Mouse (Mus musculus) kidney, adult 10 weeks (tissue): Measurements from ENCODE around the gene Ncapg. TPM values are rescaled to one million over a fixed set of nuclear protein-coding genes. Genes with fewer than 3 reads are reported as not detected.

ENCODE experiments used
- polyA plus RNA-seq: library from polyadenylated mRNA; stranded (reverse); fragments of 350-450 nt; fragmentation: Illumina TruSeq; extraction: RNeasy Lipid Tissue Mini Kit (QIAGEN cat#74804); gene quantifications from one replicate; pipeline ENCODE4 v1.2.3, GENCODE M21; 2014; ENCODE audit warnings: low read depth, low replicate concordance

The Ncapg gene
- polyA plus RNA-seq: 0.73 TPM

DNA sequence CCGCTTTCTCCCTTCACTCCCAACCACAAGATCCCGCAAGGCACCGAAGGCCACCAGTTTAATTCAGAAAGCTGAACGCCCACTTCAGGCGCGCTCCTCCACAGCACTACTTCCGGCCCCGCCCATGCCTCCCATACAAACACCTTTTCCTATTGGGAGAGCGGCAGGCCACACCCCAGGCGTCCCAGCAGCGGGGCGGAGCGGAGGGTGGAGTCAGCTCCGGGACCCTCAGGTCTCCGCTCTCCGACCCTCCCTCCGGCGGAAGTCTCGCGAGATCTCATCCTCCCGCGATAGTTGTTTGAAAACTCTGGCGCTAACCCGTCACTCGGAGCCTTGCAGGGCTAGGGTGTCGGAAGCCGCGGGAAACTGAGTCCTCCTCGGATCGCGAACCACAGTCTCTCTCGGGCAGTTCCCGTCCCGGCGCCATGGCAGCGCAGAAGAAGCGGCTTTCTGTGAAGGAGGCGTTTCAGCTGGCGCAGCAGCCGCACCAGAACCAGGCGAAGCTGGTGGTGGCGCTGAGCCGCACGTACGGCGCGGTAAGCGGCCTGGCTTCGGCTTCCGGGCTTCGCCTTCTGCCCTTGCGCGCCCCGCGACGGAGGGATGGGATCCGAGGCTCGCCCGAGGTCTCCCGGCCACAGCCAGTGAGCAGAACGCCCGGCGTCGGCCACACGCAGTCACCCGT lies at the start of gene Ncapg:
Ncapg (plus strand) TSS at position 322 of the 682 bp plus-strand sequence.

DNA sequence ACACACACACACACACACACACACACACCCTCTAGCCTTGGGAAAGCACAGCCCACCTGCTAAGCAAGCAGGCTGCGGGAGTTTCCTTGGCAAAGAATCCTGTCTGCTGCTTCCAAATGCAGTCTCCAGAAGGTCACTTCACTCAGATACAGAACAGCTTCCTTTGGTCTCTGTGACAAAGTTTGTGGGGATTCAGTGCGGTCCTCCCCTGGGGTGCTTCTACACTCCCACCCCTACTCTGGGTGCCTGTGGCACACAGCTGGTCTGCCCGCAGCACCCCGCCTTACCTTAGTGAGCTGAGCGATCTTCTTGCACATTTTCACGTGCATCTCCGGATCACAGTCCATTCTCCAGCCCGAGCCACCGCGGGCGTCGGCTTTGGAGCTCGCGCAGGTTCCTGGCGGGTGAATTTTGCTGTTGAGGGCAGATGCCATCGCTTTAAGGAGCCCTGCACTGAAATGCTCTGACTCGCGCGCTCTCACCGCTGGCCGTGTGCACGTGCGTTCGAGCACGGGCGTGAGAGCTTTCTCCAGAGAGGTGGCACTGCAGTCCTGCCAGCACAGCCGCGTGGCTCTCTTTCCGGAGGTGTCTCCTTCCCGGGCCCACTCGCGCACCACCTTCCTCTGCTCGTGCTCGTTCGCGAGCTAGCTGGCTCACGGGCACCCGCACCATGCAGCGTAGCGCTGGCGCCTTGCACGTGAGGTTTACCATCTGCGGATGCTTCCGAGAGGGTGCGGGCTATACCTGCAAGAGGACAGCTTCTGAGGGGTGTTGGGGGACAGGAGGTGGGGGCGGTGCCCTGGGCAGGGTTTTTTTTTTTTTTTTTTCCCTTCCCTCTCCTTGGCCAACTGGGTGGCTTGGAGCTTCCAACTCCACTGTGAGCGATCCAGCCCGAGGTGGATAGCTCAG lies 30.7 kb upstream of the Ncapg start, which contains the start of gene Fam184b:
Fam184b (minus strand) TSS at position 809 of the 909 bp plus-strand sequence.

Other genes with a start within 250 kb of the Ncapg start
- 365 TPM for gene Qdpr, start 219.7 kb upstream of the Ncapg start, polyA plus RNA-seq
- not detected for gene Clrn2, start 216.2 kb upstream of the Ncapg start, polyA plus RNA-seq
- gene Lap3, start 176.5 kb upstream of the Ncapg start, polyA plus RNA-seq: 308 TPM
- 128 TPM for gene Med28, start 149.7 kb upstream of the Ncapg start, polyA plus RNA-seq
- 0.24 TPM for gene Fam184b, start 30.3 kb upstream of the Ncapg start, polyA plus RNA-seq
- 31.2 TPM for gene Lcorl, start 187.7 kb downstream of the Ncapg start, polyA plus RNA-seq